Mouse (Mus musculus): Measurements from ENCODE around the gene Lrp2bp.

The Lrp2bp gene

DNA sequence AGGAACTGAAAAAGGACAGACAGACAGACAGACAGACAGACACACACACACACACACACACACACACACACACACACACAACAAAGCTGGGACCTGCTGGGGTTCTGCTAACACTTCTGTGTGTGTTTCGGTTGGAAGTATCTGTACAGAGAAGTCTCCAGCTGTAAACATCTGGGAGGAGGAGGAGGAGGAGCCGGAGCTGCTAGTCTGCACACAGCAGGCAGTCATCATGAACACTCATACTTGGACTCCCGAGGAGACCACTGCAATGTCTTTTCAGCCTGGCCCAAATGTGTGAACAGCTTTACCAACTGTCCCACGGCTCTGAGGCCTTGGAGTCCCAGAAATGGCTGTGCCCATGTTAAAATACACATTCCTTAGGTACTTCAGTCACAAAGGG, 25.3 kb downstream of the Lrp2bp start:
- DNase-seq (ENCODE audit: low read depth, low spot score), result no peak

DNA sequence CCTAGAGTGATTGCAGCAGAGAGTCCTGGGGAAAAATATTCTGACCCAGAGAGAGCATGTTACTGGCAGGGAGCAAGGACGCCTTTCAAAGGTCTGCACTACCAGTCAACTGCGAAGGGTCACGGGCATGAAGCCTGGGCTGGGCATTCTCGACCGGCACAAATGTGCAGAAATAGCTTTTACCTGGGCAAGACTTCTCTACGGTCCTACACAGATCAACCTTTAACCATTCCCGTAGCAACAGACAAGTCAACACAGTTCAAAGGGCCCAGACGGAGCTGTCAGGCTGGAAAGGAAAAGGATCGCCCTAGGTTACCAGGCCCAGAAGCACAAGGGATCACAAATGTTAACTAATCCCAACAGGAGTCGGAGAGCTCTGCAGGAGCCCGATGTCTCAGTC, 37.1 kb downstream of the Lrp2bp start:
- DNase-seq (ENCODE audit: low read depth, low spot score), result no peak

DNA sequence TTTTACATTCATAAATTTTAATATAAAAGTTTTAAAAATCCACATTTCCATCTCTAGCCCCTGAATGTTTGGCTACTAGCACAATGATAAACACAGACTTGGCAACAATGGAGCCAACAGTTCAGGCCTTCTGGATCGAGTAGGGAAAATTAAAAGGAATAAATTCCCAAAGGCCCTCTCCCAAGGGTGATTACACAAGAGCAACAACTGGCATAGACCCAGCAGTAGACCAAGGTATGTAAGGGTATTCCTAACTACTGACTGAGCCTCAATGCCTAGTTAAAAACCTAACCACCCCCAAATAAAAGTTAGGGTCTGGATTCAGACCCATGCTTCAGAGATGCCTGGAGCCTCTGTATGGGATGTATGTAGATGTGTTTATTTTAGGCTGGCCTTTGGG, 40.6 kb downstream of the Lrp2bp start:
- DNase-seq (ENCODE audit: low read depth, low spot score), result no peak

GRCm38 (mm10) chr8:46040260-46040659, 41.2 kb downstream of the Lrp2bp start:
- DNase-seq (ENCODE audit: low read depth, low spot score), result no peak

GRCm38 (mm10) chr8:46072798-46073197, 73.7 kb downstream of the Lrp2bp start:
- no peak for DNase-seq (ENCODE audit: low read depth, low spot score)

DNA sequence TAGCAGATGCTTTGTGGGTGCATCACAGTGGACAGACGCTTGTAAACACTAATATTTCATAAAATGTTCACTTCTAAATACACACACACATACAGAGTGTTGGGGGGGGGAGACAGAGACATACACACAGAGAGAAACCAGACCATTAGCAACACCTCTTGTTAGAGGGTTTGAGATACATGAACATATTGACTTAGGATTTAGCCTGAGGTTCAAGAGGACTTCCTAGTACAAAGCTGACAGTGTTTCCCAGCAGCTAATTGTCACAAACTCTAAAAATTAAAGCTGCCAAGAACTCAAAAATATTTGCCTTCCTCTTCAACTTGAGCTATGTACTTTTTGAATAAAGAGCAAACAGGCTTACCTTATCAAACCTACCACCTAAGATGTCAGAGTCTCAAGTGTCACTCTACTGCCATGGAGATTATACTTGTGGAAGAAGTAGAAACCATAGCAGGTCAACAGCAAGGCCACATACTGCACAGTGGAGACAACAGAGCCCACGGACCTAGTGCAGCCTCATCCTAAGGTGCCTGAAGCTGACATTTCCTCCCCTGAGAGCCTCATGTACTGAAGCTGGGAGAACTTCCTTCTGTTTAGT, 74.5 kb downstream of the Lrp2bp start:
- DNase-seq (ENCODE audit: low read depth, low spot score), result no peak

DNA sequence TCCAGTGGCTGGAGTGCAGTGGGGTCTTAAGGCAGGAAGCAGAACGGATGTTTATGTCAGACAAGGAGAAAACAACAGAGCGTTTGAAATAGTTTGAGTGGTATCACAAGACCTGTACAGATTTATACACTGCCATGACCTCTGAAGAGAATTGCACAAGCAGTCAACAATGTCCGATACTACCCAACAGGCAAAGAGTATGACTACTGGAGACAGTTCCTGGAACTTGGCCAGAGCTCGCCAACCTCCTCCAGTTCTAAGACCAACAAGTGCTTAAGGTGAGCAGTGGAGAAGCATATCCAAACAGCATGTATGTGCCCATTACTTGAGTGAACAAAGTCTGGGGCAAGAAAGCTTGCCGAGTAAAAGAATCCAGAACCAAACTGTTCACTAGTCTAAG, 76.1 kb downstream of the Lrp2bp start:
- DNase-seq (ENCODE audit: low read depth, low spot score), result no peak

GRCm38 (mm10) chr8:46078866-46079265, 79.8 kb downstream of the Lrp2bp start:
- no peak for DNase-seq (ENCODE audit: low read depth, low spot score)
